Mouse (Mus musculus) thymus, adult 2 months (tissue): ENCODE measurements around the gene Olfm4.

ENCODE experiments used
- CTCF ChIP-seq: fragments of 200-500 bp; IDR thresholded peaks from 2 replicates; pipeline ENCODE4 v1.5.1; 2012; ENCODE audit warnings: mild to moderate bottlenecking, control low read depth, low read length, moderate library complexity, borderline replicate concordance; ENCODE audit not compliant: control insufficient read depth, poor library complexity, insufficient read depth; ENCODE audit errors: extremely low read depth
- POLR2A ChIP-seq: fragments of 200-500 bp; IDR thresholded peaks from 2 replicates; pipeline ENCODE4 v1.6.1; 2012; ENCODE audit warnings: mild to moderate bottlenecking, low read length, control low read depth, moderate library complexity; ENCODE audit not compliant: control insufficient read depth, poor library complexity, insufficient read depth; ENCODE audit errors: extremely low read depth

DNA sequence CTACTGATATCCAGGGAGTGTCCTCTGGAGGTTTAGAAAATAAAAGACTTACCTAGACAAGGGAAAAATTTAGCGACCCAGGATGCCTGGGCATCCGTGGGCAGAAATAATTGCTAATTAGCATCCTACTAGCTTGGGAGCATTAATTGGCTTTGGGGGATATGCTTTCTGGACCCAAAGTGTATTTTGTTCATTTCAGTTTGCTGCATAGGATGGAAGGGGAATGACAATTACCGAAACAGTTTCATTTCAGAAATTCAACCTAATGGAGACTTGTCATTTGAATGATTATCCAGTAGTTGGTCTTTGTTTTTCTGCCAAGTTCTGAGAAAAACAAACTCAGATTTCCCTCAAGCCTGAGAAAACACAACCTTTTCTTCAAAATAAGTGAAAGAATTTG lies 86.7 kb downstream of the Olfm4 start:
- TF ChIP-seq CTCF (no peak), POLR2A (no peak)
